8 mouse cellular contexts compared by ENCODE assay signal in genomic region chr1:64738661-64739082, GRCm38 (mm10). TPM values are rescaled to one million over a fixed set of nuclear protein-coding genes. Genes with fewer than 3 reads are reported as not detected.
DNase-seq lines count a peak whose midpoint lies in the region; ATAC-seq lines count a peak whose summit lies in the region.

No protein-coding gene starts in this region.

- intact Hi-C loops in heart, postnatal 25 days (cut with DNase I), result loop anchor here (5.0 kb wide), 1 partner anchor 54 kb away; no protein-coding TSS in a partner anchor

- H3K4me1 ChIP-seq in brown adipose tissue, adult 24 weeks (ENCODE audit: control insufficient read depth, insufficient read depth, insufficient read length, low read length), result peaks cover 7% of the 10 kb centered on the region; the same call in 1 of the 2 replicates
- peaks cover 42% of the 10 kb centered on the region for H3K4me1 ChIP-seq in heart, embryonic 10.5 days
- H3K4me1 ChIP-seq in kidney, embryonic 14.5 days (ENCODE audit: control insufficient read depth, insufficient read depth, low read length), result peaks cover 16% of the 10 kb centered on the region

- no peak for ATAC-seq in kidney, embryonic 14.5 days (ENCODE audit: low FRiP score, low TSS enrichment)

- DNase-seq in heart, adult 18-20 months, result peak; percentile 63 to 75
- DNase-seq in heart, postnatal 25 days (ENCODE audit: low spot score), result no peak
- peak; percentile 86 for DNase-seq in heart, embryonic 10.5 days (ENCODE audit: low spot score)
- peak; percentile 64 for DNase-seq in lung, postnatal 14 days
- peak; percentile 12 to 23 for DNase-seq in spleen, postnatal 36 days (ENCODE audit: low spot score in 2 of 2)
- DNase-seq in frontal cortex, postnatal 10 days (ENCODE audit: low spot score in 2 of 2), result no peak

- H3K4me2 ChIP-seq in kidney, embryonic 14.5 days (replicated peaks; ENCODE audit: low read depth, low read length), result peak overlapping the region; percentile 95

- no peak overlapping the region for H3K27ac ChIP-seq in brown adipose tissue, adult 24 weeks (replicated peaks; ENCODE audit: low read depth, low read length)
- peak overlapping the region; percentile 83 for H3K27ac ChIP-seq in heart, embryonic 10.5 days
- H3K27ac ChIP-seq in kidney, embryonic 14.5 days (ENCODE audit: low read depth, low read length), result peak overlapping the region; percentile 73

- H3K27me3 ChIP-seq in heart, embryonic 10.5 days (ENCODE audit: insufficient read depth, poor library complexity, severe bottlenecking), result peaks cover 22% of the 10 kb centered on the region
- peaks cover 18% of the 10 kb centered on the region for H3K27me3 ChIP-seq in kidney, embryonic 14.5 days (ENCODE audit: control insufficient read depth, insufficient read depth, low read length)

- H3K9ac ChIP-seq in kidney, embryonic 14.5 days (ENCODE audit: low read depth, low read length), result peak overlapping the region; percentile 47

- no peaks in the 10 kb centered on the region for H3K36me3 ChIP-seq in heart, embryonic 10.5 days
- H3K36me3 ChIP-seq in kidney, embryonic 14.5 days (ENCODE audit: control insufficient read depth, insufficient read depth, low read length), result no peaks in the 10 kb centered on the region

- H3K4me3 ChIP-seq in brown adipose tissue, adult 24 weeks (ENCODE audit: insufficient read depth, low read depth, low read length), result peak overlapping the region; percentile 63
- peak overlapping the region; percentile 81 for H3K4me3 ChIP-seq in heart, embryonic 10.5 days
- H3K4me3 ChIP-seq in kidney, embryonic 14.5 days (ENCODE audit: low read length), result peak overlapping the region; percentile 66

- under 1% methylated on average over 14 of the region's 14 CpGs for WGBS in heart, embryonic 10.5 days
- WGBS in kidney, embryonic 14.5 days, result under 1% methylated on average over 14 of the region's 14 CpGs

- H3K9me3 ChIP-seq in heart, embryonic 10.5 days, result no peaks in the 10 kb centered on the region
- H3K9me3 ChIP-seq in kidney, embryonic 14.5 days (ENCODE audit: control insufficient read depth, low read length), result no peaks in the 10 kb centered on the region

RNA-seq across cellular contexts. Expression of gene Fzd5, which starts 1.1 kb away (rescaled TPM):
- 1 to 10 TPM; 3.9 to 4.4 TPM for total RNA-seq in heart, adult 18-20 months (2021)
- 1 to 10 TPM; 4.0 to 5.8 TPM for total RNA-seq in heart, postnatal 25 days (2021)
- polyA plus RNA-seq in brown adipose tissue, adult 24 weeks (2012; ENCODE audit: insufficient read depth, insufficient read length, missing spikeins), result 0.75 and 0.92 TPM in 2 replicates
- 1.4 and 1.8 TPM in 2 replicates for polyA plus RNA-seq in heart, embryonic 10.5 days (2016; fragmentation: Nextera tagmentation; extraction: Ambion mirVana)
- 1.8 and 2.3 TPM in 2 replicates for polyA plus RNA-seq in kidney, embryonic 14.5 days (2014; fragmentation: Nextera tagmentation; extraction: Ambion mirVana)

RNA-seq across cellular contexts. Expression of gene Ccnyl1, which starts 48.4 kb away (rescaled TPM):
- total RNA-seq in heart, adult 18-20 months (2021), result 10 to 100 TPM; 12.3 to 12.9 TPM
- total RNA-seq in heart, postnatal 25 days (2021), result 10 to 100 TPM; 16.9 to 17.6 TPM
- 10.1 and 10.9 TPM in 2 replicates for polyA plus RNA-seq in brown adipose tissue, adult 24 weeks (2012; ENCODE audit: insufficient read depth, insufficient read length, missing spikeins)
- 4.0 and 5.4 TPM in 2 replicates for polyA plus RNA-seq in heart, embryonic 10.5 days (2016; fragmentation: Nextera tagmentation; extraction: Ambion mirVana)
- polyA plus RNA-seq in kidney, embryonic 14.5 days (2014; fragmentation: Nextera tagmentation; extraction: Ambion mirVana), result 9.0 and 11.3 TPM in 2 replicates

Comparison
In these comparisons a context has a peak if more than half of its experiments do, and no peak if none do; other contexts are left out.
1. DNase-seq: peak in heart, adult 18-20 months (2 of 2), heart, embryonic 10.5 days (single experiment), lung, postnatal 14 days (single experiment) and spleen, postnatal 36 days (2 of 2); none in heart, postnatal 25 days (single experiment) and frontal cortex, postnatal 10 days (0 of 2).
2. Peak in every context shown above with its lines, with median percentiles within 50 percentile points of each other: H3K4me3 ChIP-seq.